Mouse (Mus musculus) central nervous system, embryonic 14 days (tissue): Measurements from ENCODE around the gene Stx1b. TPM values are rescaled to one million over a fixed set of nuclear protein-coding genes. Genes with fewer than 3 reads are reported as not detected.

Source experiments
- polyA plus RNA-seq: library from polyadenylated mRNA; depleted of rRNA; stranded (reverse); fragments of >200 nt; gene quantifications from 2 replicates; pipeline ENCODE4 v1.2.3, GENCODE M21; 2012; rRNA removed

Stx1b gene
- polyA plus RNA-seq, result 82.8 and 97.6 TPM in 2 replicates

DNA sequence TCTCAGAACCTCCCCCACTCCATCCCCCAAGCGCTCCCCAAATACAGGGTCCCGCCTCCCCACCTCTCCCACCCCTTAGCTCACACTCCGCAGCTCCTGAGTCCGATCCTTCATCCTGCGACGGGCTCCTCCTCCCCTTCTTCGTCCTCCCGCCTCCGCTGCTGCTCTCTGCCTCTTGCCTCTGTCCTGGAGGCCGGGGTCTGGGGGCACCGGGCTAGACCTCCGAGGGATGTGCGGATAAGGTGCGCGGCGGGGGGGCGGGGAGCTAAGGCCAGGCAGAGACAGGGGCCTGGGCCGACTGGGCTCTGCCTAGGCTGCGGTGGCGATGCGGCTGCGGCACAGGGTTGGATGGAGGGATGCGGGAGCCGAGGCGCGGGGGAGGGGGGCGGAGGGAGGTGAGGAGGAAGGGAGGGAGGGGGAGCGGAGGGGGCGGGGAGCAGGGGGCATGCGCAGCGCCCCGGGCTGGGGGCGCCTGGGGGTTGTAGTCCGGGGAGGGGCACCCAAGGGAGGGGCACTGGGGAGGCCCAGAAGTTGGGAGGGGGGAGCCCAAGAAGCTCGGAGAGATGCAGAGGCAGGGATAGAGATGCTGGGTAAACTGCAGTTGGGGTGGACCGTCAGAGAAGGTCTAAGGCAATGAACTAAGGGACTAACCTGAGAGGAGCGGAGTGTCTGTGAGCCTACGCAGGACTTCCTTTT lies at the start of gene Stx1b, which contains the start of gene Stx4a:
Gene Stx1b (minus strand): TSS at position 374 of the 696 bp plus-strand sequence.
Gene Stx4a (plus strand): TSS at position 119 of the 696 bp plus-strand sequence.

GRCm38 (mm10) chr7:127800435-127801009 lies 23.8 kb downstream of the Stx1b start, which contains the start of gene Hsd3b7:
Hsd3b7 (plus strand) TSS chr7:127800604.

DNA sequence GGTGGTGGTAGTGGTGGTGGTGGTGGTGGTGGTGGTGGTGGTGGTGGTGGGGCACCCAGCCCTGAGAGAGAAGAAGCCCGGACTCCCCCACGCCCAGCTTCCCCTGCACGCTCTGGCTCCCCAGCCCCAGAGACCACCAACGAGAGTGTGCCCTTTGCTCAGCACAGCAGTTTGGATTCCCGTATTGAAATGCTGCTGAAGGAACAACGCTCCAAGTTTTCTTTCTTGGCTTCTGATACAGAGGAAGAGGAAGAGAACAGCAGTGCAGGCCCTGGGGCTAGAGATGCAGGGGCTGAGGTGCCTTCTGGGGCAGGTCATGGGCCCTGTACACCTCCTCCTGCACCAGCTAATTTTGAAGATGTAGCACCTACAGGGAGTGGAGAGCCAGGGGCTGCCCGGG lies 39.0 kb downstream of the Stx1b start, which contains the start of gene Gm49388:
Gene Gm49388 (plus strand): TSS at position 301 of the 400 bp plus-strand sequence.

GRCm38 (mm10) chr7:127776426-127776825 lies 47.9 kb downstream of the Stx1b start, which contains the start of gene Setd1a:
Setd1a (plus strand) TSS chr7:127776670.

DNA sequence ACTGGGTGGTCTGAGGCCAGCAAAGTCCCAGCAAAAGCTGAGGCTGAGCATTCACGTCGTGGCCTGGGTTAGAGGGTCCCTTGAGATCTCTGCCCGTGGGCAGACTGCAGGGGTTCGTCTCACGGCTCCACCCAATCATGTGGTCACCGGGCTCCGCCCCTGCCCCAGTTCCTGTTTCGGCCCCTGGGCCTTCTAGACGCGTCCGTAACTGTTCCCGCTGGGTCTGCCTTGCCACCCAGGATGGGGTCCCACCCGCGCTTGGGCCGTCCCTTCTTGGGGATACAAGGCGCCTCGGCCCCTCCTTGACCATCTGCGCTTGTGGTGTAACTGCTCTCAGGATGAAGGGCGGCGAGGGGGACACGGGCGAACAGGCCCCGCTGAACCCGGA lies 54.7 kb downstream of the Stx1b start, which contains the start of gene Orai3:
Gene Orai3 (plus strand): TSS at position 165 of the 388 bp plus-strand sequence.

Other genes starting within 250 kb of the Stx1b start
- gene Ccdc189, start 236.0 kb downstream of the Stx1b start, polyA plus RNA-seq, result 12.9 and 13.4 TPM in 2 replicates
- gene Rnf40, start 235.8 kb downstream of the Stx1b start, polyA plus RNA-seq, result 56.5 and 57.7 TPM in 2 replicates
- 39.2 and 42.5 TPM in 2 replicates for gene Zfp629, start 208.8 kb downstream of the Stx1b start, polyA plus RNA-seq
- 53.7 and 67.6 TPM in 2 replicates for gene Bcl7c, start 115.6 kb downstream of the Stx1b start, polyA plus RNA-seq
- 9.8 and 15.3 TPM in 2 replicates for gene Ctf1, start 111.8 kb downstream of the Stx1b start, polyA plus RNA-seq
- gene Ctf2, start 92.4 kb downstream of the Stx1b start, polyA plus RNA-seq, result not detected in 2 replicates
- gene Fbxl19, start 80.0 kb downstream of the Stx1b start, polyA plus RNA-seq, result 131 and 136 TPM in 2 replicates
- gene Orai3, start 54.7 kb downstream of the Stx1b start, polyA plus RNA-seq, result 8.2 and 10.4 TPM in 2 replicates
- 16.7 and 23.0 TPM in 2 replicates for gene Setd1a, start 47.9 kb downstream of the Stx1b start, polyA plus RNA-seq
- not detected in 2 replicates for gene Gm49388, start 38.9 kb downstream of the Stx1b start, polyA plus RNA-seq
- gene Hsd3b7, start 23.9 kb downstream of the Stx1b start, polyA plus RNA-seq, result 15.0 and 18.8 TPM in 2 replicates
- gene Stx4a, start 255 bp downstream of the Stx1b start, polyA plus RNA-seq, result 55.6 and 78.3 TPM in 2 replicates
- gene Zfp646, start 51.7 kb upstream of the Stx1b start, polyA plus RNA-seq, result 23.8 and 25.2 TPM in 2 replicates
- gene Zfp668, start 52.3 kb upstream of the Stx1b start, polyA plus RNA-seq, result 20.6 and 21.2 TPM in 2 replicates
- gene Prss53, start 66.4 kb upstream of the Stx1b start, polyA plus RNA-seq, result 2.4 and 3.0 TPM in 2 replicates
- not detected in 2 replicates for gene Gm21974, start 70.9 kb upstream of the Stx1b start, polyA plus RNA-seq
- 61.4 and 95.9 TPM in 2 replicates for gene Vkorc1, start 71.1 kb upstream of the Stx1b start, polyA plus RNA-seq
- gene Bckdk, start 79.5 kb upstream of the Stx1b start, polyA plus RNA-seq, result 54.7 and 59.0 TPM in 2 replicates
- 48.3 and 52.2 TPM in 2 replicates for gene Kat8, start 88.0 kb upstream of the Stx1b start, polyA plus RNA-seq
- gene Prss8, start 105.6 kb upstream of the Stx1b start, polyA plus RNA-seq, result 0.20 and 2.6 TPM in 2 replicates
- gene Prss36, start 122.2 kb upstream of the Stx1b start, polyA plus RNA-seq, result 10.7 and 13.2 TPM in 2 replicates
- 779 and 808 TPM in 2 replicates for gene Fus, start 142.9 kb upstream of the Stx1b start, polyA plus RNA-seq
- gene Pycard, start 169.3 kb upstream of the Stx1b start, polyA plus RNA-seq, result 7.0 and 10.3 TPM in 2 replicates
- 0.64 and 4.6 TPM in 2 replicates for gene Trim72, start 179.4 kb upstream of the Stx1b start, polyA plus RNA-seq
- gene Itgam, start 238.1 kb upstream of the Stx1b start, polyA plus RNA-seq, result 2.0 and 2.3 TPM in 2 replicates
- gene Gm49368, start 238.1 kb upstream of the Stx1b start, polyA plus RNA-seq, result 0.01 and 0.05 TPM in 2 replicates